Mouse (Mus musculus): ENCODE measurements around the gene Kansl2. TPM values are rescaled to one million over a fixed set of nuclear protein-coding genes. Genes with fewer than 3 reads are reported as not detected.
A peak's percentile ranks its signal among the peaks of the same experiment; 100 is the strongest.

Gene Kansl2
- polyA plus RNA-seq, 1 experiment, result 78.4 TPM

DNA sequence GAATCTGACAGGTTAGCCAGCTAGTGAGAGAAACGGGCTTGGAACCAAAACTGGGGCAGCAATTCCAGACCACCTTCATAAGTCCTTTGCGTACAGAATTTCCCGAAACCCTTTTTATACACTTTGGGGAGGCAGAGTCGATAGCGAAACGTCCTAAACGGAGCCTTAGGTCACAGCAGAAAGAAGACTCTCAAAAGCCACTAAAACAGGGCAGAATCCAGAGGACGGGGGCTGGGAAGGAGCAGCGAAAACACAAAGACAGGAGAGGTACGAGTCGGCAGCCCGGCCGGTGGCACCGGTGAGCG lies 32.9 kb upstream of the Kansl2 start:
- H3K27me3 ChIP-seq (ENCODE audit: control insufficient read depth, insufficient read depth, low read length), result no peaks in the 10 kb centered on the region
- peaks cover 13% of the 10 kb centered on the region for H3K4me1 ChIP-seq (replicated peaks; ENCODE audit: control insufficient read depth, insufficient read depth, low read length)
- H3K4me3 ChIP-seq (ENCODE audit: control insufficient read depth, insufficient read depth, low read length), result peak overlapping the region; percentile 78
- peak overlapping the region; percentile 82 for H3K27ac ChIP-seq (ENCODE audit: control insufficient read depth, insufficient read depth, low read length)
- 0 out of 2 replicates have a peak, but pooled peaks cover 8% of the 10 kb centered on the region for H3K36me3 ChIP-seq (ENCODE audit: control insufficient read depth, insufficient read depth, low read length)
- TF ChIP-seq CTCF (IDR thresholded peaks at IDR 0.05; ENCODE audit: borderline replicate concordance, control insufficient read depth, extremely low read depth, insufficient read depth, low read length, poor library complexity), result no peak
- TF ChIP-seq POLR2A (IDR thresholded peaks at IDR 0.05; ENCODE audit: control insufficient read depth, extremely low read depth, insufficient read depth, low read length, poor library complexity), result no peak
- under 1% methylated on average over 15 of the region's 15 CpGs for WGBS
- no peak for DNase-seq

- no peaks in the 10 kb centered on the region for H3K4me1 ChIP-seq (replicated peaks; ENCODE audit: control insufficient read depth, insufficient read depth, low read length)
- no peak for TF ChIP-seq POLR2A (IDR thresholded peaks at IDR 0.05; ENCODE audit: control insufficient read depth, extremely low read depth, insufficient read depth, low read length, poor library complexity)
- no peak for TF ChIP-seq CTCF (IDR thresholded peaks at IDR 0.05; ENCODE audit: borderline replicate concordance, control insufficient read depth, extremely low read depth, insufficient read depth, low read length, poor library complexity)
- H3K4me3 ChIP-seq (ENCODE audit: control insufficient read depth, insufficient read depth, low read length), result no peak overlapping the region
- 98% methylated on average over 5 of the region's 5 CpGs for WGBS
- no peak overlapping the region for H3K27ac ChIP-seq (ENCODE audit: control insufficient read depth, insufficient read depth, low read length)
- no peak for DNase-seq
- H3K27me3 ChIP-seq (ENCODE audit: control insufficient read depth, insufficient read depth, low read length), result no peaks in the 10 kb centered on the region
- H3K36me3 ChIP-seq (ENCODE audit: control insufficient read depth, insufficient read depth, low read length), result peaks cover 60% of the 10 kb centered on the region
Measured at GRCm38 (mm10) chr15:98557186-98557585, 23.1 kb upstream of the Kansl2 start.

GRCm38 (mm10) chr15:98555881-98556280 lies 21.8 kb upstream of the Kansl2 start:
- 97% methylated on average over 4 of the region's 4 CpGs for WGBS
- Histone ChIP-seq H3K4me3 (ENCODE audit: control insufficient read depth, insufficient read depth, low read length) (no peak overlapping the region), H3K4me1 (replicated peaks; ENCODE audit: control insufficient read depth, insufficient read depth, low read length) (no peaks in the 10 kb centered on the region), H3K36me3 (ENCODE audit: control insufficient read depth, insufficient read depth, low read length) (peaks cover 73% of the 10 kb centered on the region), H3K27me3 (ENCODE audit: control insufficient read depth, insufficient read depth, low read length) (no peaks in the 10 kb centered on the region), H3K27ac (ENCODE audit: control insufficient read depth, insufficient read depth, low read length) (no peak overlapping the region)
- DNase-seq, result no peak
- TF ChIP-seq POLR2A (IDR thresholded peaks at IDR 0.05; ENCODE audit: control insufficient read depth, extremely low read depth, insufficient read depth, low read length, poor library complexity) (no peak), CTCF (IDR thresholded peaks at IDR 0.05; ENCODE audit: borderline replicate concordance, control insufficient read depth, extremely low read depth, insufficient read depth, low read length, poor library complexity) (no peak)

GRCm38 (mm10) chr15:98552758-98553157 lies 18.7 kb upstream of the Kansl2 start:
- TF ChIP-seq CTCF (IDR thresholded peaks at IDR 0.05; ENCODE audit: borderline replicate concordance, control insufficient read depth, extremely low read depth, insufficient read depth, low read length, poor library complexity), result no peak
- TF ChIP-seq POLR2A (IDR thresholded peaks at IDR 0.05; ENCODE audit: control insufficient read depth, extremely low read depth, insufficient read depth, low read length, poor library complexity), result no peak
- H3K27ac ChIP-seq (ENCODE audit: control insufficient read depth, insufficient read depth, low read length), result no peak overlapping the region
- DNase-seq, result no peak
- peaks cover 75% of the 10 kb centered on the region for H3K36me3 ChIP-seq (ENCODE audit: control insufficient read depth, insufficient read depth, low read length)
- no peak overlapping the region for H3K4me3 ChIP-seq (ENCODE audit: control insufficient read depth, insufficient read depth, low read length)
- WGBS, result 95% methylated on average over 2 of the region's 2 CpGs
- H3K4me1 ChIP-seq (replicated peaks; ENCODE audit: control insufficient read depth, insufficient read depth, low read length), result no peaks in the 10 kb centered on the region
- no peaks in the 10 kb centered on the region for H3K27me3 ChIP-seq (ENCODE audit: control insufficient read depth, insufficient read depth, low read length)

DNA sequence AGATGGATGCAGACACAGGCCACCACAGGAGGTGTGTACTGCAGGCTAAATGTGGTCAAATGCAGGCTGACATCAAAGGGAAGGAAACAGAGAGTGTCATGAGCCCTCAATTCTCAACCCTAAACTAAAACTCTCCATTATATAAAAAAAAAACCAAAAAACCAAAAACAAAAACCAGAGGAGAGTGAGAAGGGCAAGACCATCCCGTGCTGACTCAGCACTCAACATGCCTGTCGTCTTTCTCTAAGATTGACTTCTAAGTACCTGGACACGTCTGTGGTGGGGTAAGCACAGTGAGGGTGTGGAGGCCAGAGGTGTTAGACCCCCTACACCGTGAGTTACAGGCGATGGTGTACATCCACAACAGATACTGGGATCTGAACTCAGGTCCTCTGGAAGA lies 12.8 kb upstream of the Kansl2 start:
- DNase-seq, result no peak
- TF ChIP-seq POLR2A (IDR thresholded peaks at IDR 0.05; ENCODE audit: control insufficient read depth, extremely low read depth, insufficient read depth, low read length, poor library complexity) (no peak), CTCF (IDR thresholded peaks at IDR 0.05; ENCODE audit: borderline replicate concordance, control insufficient read depth, extremely low read depth, insufficient read depth, low read length, poor library complexity) (no peak)
- Histone ChIP-seq H3K27me3 (ENCODE audit: control insufficient read depth, insufficient read depth, low read length) (no peaks in the 10 kb centered on the region), H3K4me3 (ENCODE audit: control insufficient read depth, insufficient read depth, low read length) (no peak overlapping the region), H3K4me1 (replicated peaks; ENCODE audit: control insufficient read depth, insufficient read depth, low read length) (no peaks in the 10 kb centered on the region), H3K36me3 (ENCODE audit: control insufficient read depth, insufficient read depth, low read length) (peaks cover 90% of the 10 kb centered on the region), H3K27ac (ENCODE audit: control insufficient read depth, insufficient read depth, low read length) (no peak overlapping the region)
- 93% methylated on average over 5 of the region's 5 CpGs for WGBS

- no peaks in the 10 kb centered on the region for H3K4me1 ChIP-seq (replicated peaks; ENCODE audit: control insufficient read depth, insufficient read depth, low read length)
- peaks cover 74% of the 10 kb centered on the region for H3K36me3 ChIP-seq (ENCODE audit: control insufficient read depth, insufficient read depth, low read length)
- H3K4me3 ChIP-seq (ENCODE audit: control insufficient read depth, insufficient read depth, low read length), result no peak overlapping the region
- no peak for DNase-seq
- WGBS, result 97% methylated on average over 3 of the region's 3 CpGs
- no peak for TF ChIP-seq CTCF (IDR thresholded peaks at IDR 0.05; ENCODE audit: borderline replicate concordance, control insufficient read depth, extremely low read depth, insufficient read depth, low read length, poor library complexity)
- no peak for TF ChIP-seq POLR2A (IDR thresholded peaks at IDR 0.05; ENCODE audit: control insufficient read depth, extremely low read depth, insufficient read depth, low read length, poor library complexity)
- no peaks in the 10 kb centered on the region for H3K27me3 ChIP-seq (ENCODE audit: control insufficient read depth, insufficient read depth, low read length)
- H3K27ac ChIP-seq (ENCODE audit: control insufficient read depth, insufficient read depth, low read length), result no peak overlapping the region
Measured at GRCm38 (mm10) chr15:98545151-98545550, 11.1 kb upstream of the Kansl2 start.

DNA sequence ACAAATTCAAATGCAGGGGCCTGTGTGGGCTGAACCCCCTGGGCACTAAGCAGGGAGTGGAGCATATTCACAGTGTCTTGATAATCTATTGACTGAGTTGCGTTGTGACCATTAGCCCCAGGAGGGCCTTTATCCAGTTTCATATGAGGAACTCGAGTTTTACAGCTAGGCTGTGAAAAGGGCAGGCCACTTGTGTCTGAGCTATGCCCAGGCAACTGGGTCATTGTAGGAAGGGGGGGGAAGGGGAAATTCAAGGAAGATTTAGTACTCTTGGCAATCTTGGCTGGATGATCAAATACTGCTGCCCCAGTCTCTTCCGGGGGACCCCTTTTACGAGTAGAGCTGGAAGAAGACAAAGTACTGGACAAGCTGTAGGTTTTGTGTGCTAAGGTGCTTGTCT lies 9.3 kb upstream of the Kansl2 start:
- TF ChIP-seq CTCF (IDR thresholded peaks at IDR 0.05; ENCODE audit: borderline replicate concordance, control insufficient read depth, extremely low read depth, insufficient read depth, low read length, poor library complexity) (no peak), POLR2A (IDR thresholded peaks at IDR 0.05; ENCODE audit: control insufficient read depth, extremely low read depth, insufficient read depth, low read length, poor library complexity) (no peak)
- WGBS, result 92% methylated on average over 4 of the region's 4 CpGs
- Histone ChIP-seq H3K27ac (ENCODE audit: control insufficient read depth, insufficient read depth, low read length) (no peak overlapping the region), H3K27me3 (ENCODE audit: control insufficient read depth, insufficient read depth, low read length) (no peaks in the 10 kb centered on the region), H3K36me3 (ENCODE audit: control insufficient read depth, insufficient read depth, low read length) (peaks cover 62% of the 10 kb centered on the region), H3K4me1 (replicated peaks; ENCODE audit: control insufficient read depth, insufficient read depth, low read length) (no peaks in the 10 kb centered on the region), H3K4me3 (ENCODE audit: control insufficient read depth, insufficient read depth, low read length) (no peak overlapping the region)
- no peak for DNase-seq
